Mouse (Mus musculus) cortical plate, adult 2 months (tissue): ENCODE results near the gene Sh3d19.

Experiments
- CTCF ChIP-seq: fragments of 200-500 bp; IDR thresholded peaks from 2 replicates; pipeline ENCODE4 v1.5.1; 2011; ENCODE audit warnings: mild to moderate bottlenecking, control low read depth, low read length; ENCODE audit not compliant: insufficient read depth; ENCODE audit errors: extremely low read depth
- POLR2A ChIP-seq: fragments of 200-500 bp; IDR thresholded peaks from 2 replicates; pipeline ENCODE4 v1.6.1; 2011; ENCODE audit warnings: mild to moderate bottlenecking, low read length, control low read depth; ENCODE audit not compliant: insufficient read depth; ENCODE audit errors: extremely low read depth

DNA sequence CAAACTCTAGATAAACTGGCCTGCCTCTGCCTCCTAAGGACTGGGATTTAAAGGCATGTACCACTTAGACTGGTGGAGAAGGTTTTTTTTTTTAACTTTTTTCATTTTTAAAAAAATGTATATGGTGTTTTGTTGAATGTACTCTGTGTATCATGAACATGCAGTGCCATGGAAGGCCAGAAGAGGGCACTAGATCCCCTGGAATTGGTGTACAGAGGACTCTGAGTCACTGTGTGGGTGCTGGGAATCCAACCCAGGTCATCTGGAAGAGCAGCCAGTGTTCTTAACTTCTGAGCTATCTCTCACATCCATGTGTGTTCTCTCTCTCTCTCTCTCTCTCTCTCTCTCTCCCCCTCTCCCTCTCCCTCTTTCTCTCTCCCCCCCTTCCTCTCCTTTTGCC, 151.2 kb downstream of the Sh3d19 start:
- TF ChIP-seq POLR2A (no peak), CTCF (no peak)
